Mouse (Mus musculus) ES-E14 (cell line): ENCODE results near the gene Bicra.

Experiments
- CHD2 ChIP-seq: IDR thresholded peaks from 2 replicates; pipeline ENCODE4 v1.6.1; 2014; ENCODE audit warnings: mild to moderate bottlenecking, low read depth, low read length, inconsistent platforms
- HCFC1 ChIP-seq: IDR thresholded peaks from 2 replicates; pipeline ENCODE4 v1.6.1; 2012; ENCODE audit warnings: low read length, inconsistent platforms, borderline replicate concordance; ENCODE audit not compliant: insufficient read depth
- ZC3H11A ChIP-seq: IDR thresholded peaks from 2 replicates; pipeline ENCODE4 v1.6.1; 2012; ENCODE audit warnings: low read depth, mild to moderate bottlenecking, inconsistent platforms, low read length, borderline replicate concordance

GRCm38 (mm10) chr7:16012576-16013263, 35.0 kb downstream of the Bicra start:
- no peak for TF ChIP-seq ZC3H11A
- no peak for TF ChIP-seq CHD2
- TF ChIP-seq HCFC1: no peak
